Mouse (Mus musculus) midbrain, embryonic 14.5 days (tissue): ENCODE measurements around the gene Hspb1. TPM values are rescaled to one million over a fixed set of nuclear protein-coding genes. Genes with fewer than 3 reads are reported as not detected.

Experiments
- ATAC-seq: fragments of 200-750 bp; cut with Nextera tagmentation; 2 replicates; pipeline ENCODE4 v1.8.0; 2017; ENCODE audit warnings: moderate number of reproducible peaks, moderate library complexity; ENCODE audit not compliant: low FRiP score, low TSS enrichment
- DNase-seq: peaks from one replicate; pipeline ENCODE4 v3.0.0-alpha.2; 2015
- H3K27ac ChIP-seq: fragments of 300-500 bp; sonication (generic); replicated peaks from 2 replicates; pipeline ENCODE4 v1.5.1; 2014; ENCODE audit warnings: mild to moderate bottlenecking, low read depth, low read length, moderate library complexity
- H3K27me3 ChIP-seq: fragments of 300-500 bp; sonication (generic); 2 replicates; pipeline ENCODE4 v1.6.1; 2014; ENCODE audit warnings: low read length, control low read depth, mixed read lengths; ENCODE audit not compliant: control insufficient read depth, insufficient read depth
- H3K36me3 ChIP-seq: fragments of 300-500 bp; sonication (generic); 2 replicates; pipeline ENCODE4 v1.6.1; 2014; ENCODE audit warnings: low read length, control low read depth; ENCODE audit not compliant: control insufficient read depth, insufficient read depth
- H3K4me1 ChIP-seq: fragments of 300-500 bp; sonication (generic); 2 replicates; pipeline ENCODE4 v1.6.1; 2014; ENCODE audit warnings: mild to moderate bottlenecking, antibody characterized with exemption, low read length, control low read depth; ENCODE audit not compliant: control insufficient read depth, insufficient read depth
- H3K4me2 ChIP-seq: fragments of 300-500 bp; sonication (generic); 2 replicates; pipeline ENCODE4 v1.6.1; 2014; ENCODE audit warnings: mild to moderate bottlenecking, low read length, moderate library complexity
- H3K4me3 ChIP-seq: fragments of 300-500 bp; sonication (generic); replicated peaks from 2 replicates; pipeline ENCODE4 v1.5.1; 2014; ENCODE audit warnings: low read depth, low read length
- H3K9ac ChIP-seq: fragments of 300-500 bp; sonication (generic); replicated peaks from 2 replicates; pipeline ENCODE4 v1.6.1; 2014; ENCODE audit warnings: mild to moderate bottlenecking, low read length, moderate library complexity
- H3K9me3 ChIP-seq: fragments of 300-500 bp; sonication (generic); 2 replicates; pipeline ENCODE4 v1.6.1; 2016; ENCODE audit warnings: low read length, control low read depth, mixed read lengths; ENCODE audit not compliant: control insufficient read depth
- WGBS: fragments of 180-500 bp; shearing (Covaris S2); extraction: QIAGEN DNeasy Blood & Tissue Kit; methylation state at CpG from one replicate; pipeline ENCODE4 v1.1.7; 2014; 5-methylcytosine and 5-hydroxymethylcytosine counted together
- polyA plus RNA-seq: library from polyadenylated mRNA; unstranded; fragments of >200 nt; fragmentation: Nextera tagmentation; extraction: Ambion mirVana; gene quantifications from 2 replicates; pipeline ENCODE4 v1.2.1, GENCODE M21; 2014

Gene Hspb1
- polyA plus RNA-seq, 1 experiment from 2014 or later = 6.4 TPM

- peaks cover 87% of the 10 kb centered on the region for H3K36me3 ChIP-seq
Observed at GRCm38 (mm10) chr5:135918593-135918992, 30.9 kb downstream of the Hspb1 start.

DNA sequence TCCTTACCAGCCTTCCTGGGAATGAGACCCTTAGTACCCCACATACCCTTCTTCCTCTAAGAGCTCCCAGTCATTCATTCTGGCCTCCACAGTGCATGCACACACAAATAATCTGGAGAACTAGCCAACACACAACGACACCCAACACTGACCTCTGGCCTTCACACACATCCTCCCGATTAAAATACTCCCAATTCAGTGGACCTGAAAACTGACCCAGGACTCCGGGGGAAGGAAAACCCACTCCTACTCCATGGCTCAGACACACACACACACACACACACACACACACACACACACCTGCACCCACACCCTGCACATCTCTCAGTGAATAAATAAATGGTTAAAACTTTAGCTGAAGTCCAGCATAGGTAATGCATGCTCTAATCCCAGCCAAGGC is 32.2 kb downstream of the Hspb1 start:
- H3K4me3 ChIP-seq = no peak overlapping the region
- ATAC-seq = no peak
- no peaks in the 10 kb centered on the region for H3K27me3 ChIP-seq
- H3K27ac ChIP-seq = no peak overlapping the region
- DNase-seq = no peak
- no peak overlapping the region for H3K9ac ChIP-seq
- H3K36me3 ChIP-seq = peaks cover 88% of the 10 kb centered on the region
- whole genome bisulfite sequencing = 96% methylated on average over 3 of the region's 3 CpGs
- H3K9me3 ChIP-seq = no peaks in the 10 kb centered on the region
- 0 out of 2 replicates have a peak, but pooled peaks cover 9% of the 10 kb centered on the region for H3K4me1 ChIP-seq
- no peak overlapping the region for H3K4me2 ChIP-seq

More at GRCm38 (mm10) chr5:135918593-135918992, 30.9 kb downstream of the Hspb1 start:
- H3K9me3 ChIP-seq = no peaks in the 10 kb centered on the region
- DNase-seq = no peak
- 0 out of 2 replicates have a peak, but pooled peaks cover 5% of the 10 kb centered on the region for H3K4me1 ChIP-seq
- H3K4me2 ChIP-seq = no peak overlapping the region
- WGBS = 95% methylated on average over 5 of the region's 5 CpGs
- H3K27ac ChIP-seq = no peak overlapping the region
- H3K27me3 ChIP-seq = no peaks in the 10 kb centered on the region
- no peak for ATAC-seq
- H3K9ac ChIP-seq = no peak overlapping the region
- H3K4me3 ChIP-seq = no peak overlapping the region

DNA sequence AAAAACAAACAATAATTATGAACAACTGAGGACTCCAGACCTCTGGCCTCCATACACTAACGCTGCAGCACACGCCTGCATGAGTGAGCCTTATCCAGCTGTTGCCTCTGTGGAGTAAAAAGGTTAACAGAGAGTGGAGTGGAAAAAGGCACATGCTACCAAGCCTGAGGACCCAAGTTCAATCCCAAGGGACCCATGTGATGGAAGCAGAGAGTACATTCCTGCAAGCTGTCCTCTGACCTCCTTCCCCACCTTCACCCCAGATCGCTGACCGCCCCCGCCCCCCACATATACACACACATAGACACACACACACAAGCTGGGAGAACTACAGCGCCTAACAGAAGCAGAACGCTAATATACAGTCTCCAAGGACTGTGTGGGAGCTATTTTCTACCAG is 36.2 kb downstream of the Hspb1 start:
- no peaks in the 10 kb centered on the region for H3K9me3 ChIP-seq
- ATAC-seq = no peak

GRCm38 (mm10) chr5:135929685-135930424 is 42.1 kb downstream of the Hspb1 start:
- peaks cover 67% of the 10 kb centered on the region for H3K36me3 ChIP-seq
- no peak overlapping the region for H3K9ac ChIP-seq
- H3K9me3 ChIP-seq = no peaks in the 10 kb centered on the region
- H3K4me2 ChIP-seq = no peak overlapping the region
- H3K4me3 ChIP-seq = no peak overlapping the region
- 86% methylated on average over 6 of the region's 6 CpGs for WGBS
- no peak overlapping the region for H3K27ac ChIP-seq
- peaks cover 22% of the 10 kb centered on the region for H3K4me1 ChIP-seq
- no peaks in the 10 kb centered on the region for H3K27me3 ChIP-seq
- DNase-seq (no peak), ATAC-seq (no peak)

More for the DNA sequence above, 36.2 kb downstream of the Hspb1 start:
- Histone ChIP-seq H3K4me2 (no peak overlapping the region), H3K27me3 (no peaks in the 10 kb centered on the region), H3K9ac (no peak overlapping the region), H3K27ac (no peak overlapping the region), H3K36me3 (peaks cover 84% of the 10 kb centered on the region), H3K4me3 (no peak overlapping the region), H3K4me1 (peaks cover 12% of the 10 kb centered on the region; the same call in 1 of the 2 replicates)
- WGBS = 96% methylated on average over 7 of the region's 7 CpGs
- no peak for DNase-seq

- DNase-seq (no peak), ATAC-seq (no peak)
- H3K4me3 ChIP-seq = peak overlapping the region; percentile 86
- 93% methylated on average over 9 of the region's 9 CpGs for WGBS
- no peaks in the 10 kb centered on the region for H3K9me3 ChIP-seq
- peak overlapping the region; percentile 26; the same call in 1 of the 2 replicates for H3K9ac ChIP-seq
- H3K36me3 ChIP-seq = peaks cover 52% of the 10 kb centered on the region
- H3K4me1 ChIP-seq = peaks cover 26% of the 10 kb centered on the region
- no peak overlapping the region for H3K27ac ChIP-seq
- H3K27me3 ChIP-seq = no peaks in the 10 kb centered on the region
- peak overlapping the region; percentile 75 for H3K4me2 ChIP-seq
Observed at GRCm38 (mm10) chr5:135931526-135931925, 43.8 kb downstream of the Hspb1 start.

GRCm38 (mm10) chr5:135932359-135932758 is 44.6 kb downstream of the Hspb1 start:
- Histone ChIP-seq H3K4me3 (peak overlapping the region; percentile 86), H3K36me3 (peaks cover 43% of the 10 kb centered on the region), H3K27ac (no peak overlapping the region), H3K4me1 (peaks cover 25% of the 10 kb centered on the region), H3K9ac (peak overlapping the region; percentile 95), H3K4me2 (peak overlapping the region; percentile 75), H3K27me3 (no peaks in the 10 kb centered on the region), H3K9me3 (no peaks in the 10 kb centered on the region)
- DNase-seq (peak; percentile 65), ATAC-seq (no peak)
- WGBS = 52% methylated on average over 2 of the region's 2 CpGs

- DNase-seq (peak; percentile 67), ATAC-seq (no peak)
- 11% methylated on average over 12 of the region's 12 CpGs for WGBS
- Histone ChIP-seq H3K4me2 (peak overlapping the region; percentile 75), H3K27me3 (no peaks in the 10 kb centered on the region), H3K27ac (peak overlapping the region; percentile 97), H3K36me3 (peaks cover 36% of the 10 kb centered on the region), H3K9ac (peak overlapping the region; percentile 95), H3K4me1 (peaks cover 25% of the 10 kb centered on the region), H3K4me3 (peak overlapping the region; percentile 86), H3K9me3 (no peaks in the 10 kb centered on the region)
Observed at GRCm38 (mm10) chr5:135933222-135933899, 45.6 kb downstream of the Hspb1 start.

- H3K9me3 ChIP-seq = no peaks in the 10 kb centered on the region
- peak overlapping the region; percentile 95 for H3K9ac ChIP-seq
- ATAC-seq (peak; percentile 80), DNase-seq (peak; percentile 84)
- no peaks in the 10 kb centered on the region for H3K27me3 ChIP-seq
- H3K36me3 ChIP-seq = peaks cover 34% of the 10 kb centered on the region
- peaks cover 25% of the 10 kb centered on the region for H3K4me1 ChIP-seq
- peak overlapping the region; percentile 75 for H3K4me2 ChIP-seq
- peak overlapping the region; percentile 97 for H3K27ac ChIP-seq
- H3K4me3 ChIP-seq = peak overlapping the region; percentile 86
- WGBS = under 1% methylated on average over 35 of the region's 35 CpGs
Observed at GRCm38 (mm10) chr5:135933900-135934441, 46.3 kb downstream of the Hspb1 start.
